Mouse (Mus musculus) MEL (cell line): ENCODE measurements around the gene Iqsec1.

Experiments
- CTCF ChIP-seq, 3 experiments: IDR thresholded peaks in 2 of 3; conservative IDR thresholded peaks in 1 of 3; 2 replicates each; pipeline ENCODE4 v1.5.1; 2011 to 2012; ENCODE audit warnings: low read length in 3 of 3, low read depth in 2 of 3, mild to moderate bottlenecking in 2 of 3, improper control_type of control experiment in 1 of 3, inconsistent platforms in 1 of 3, mixed read lengths in 1 of 3, moderate library complexity in 1 of 3; ENCODE audit not compliant: control insufficient read depth in 1 of 3, insufficient read depth in 1 of 3, poor library complexity in 1 of 3, severe bottlenecking in 1 of 3
- EP300 ChIP-seq, 2 experiments: IDR thresholded peaks; 2 replicates each; pipeline ENCODE4 v1.6.1; 2011; ENCODE audit warnings: improper control_type of control experiment in 2 of 2, low read length in 2 of 2, low read depth in 1 of 2, mild to moderate bottlenecking in 1 of 2
- POLR2A ChIP-seq, 2 experiments: IDR thresholded peaks; 2 replicates each; pipeline ENCODE4 v1.6.1; 2011 to 2012; ENCODE audit warnings: low read length in 2 of 2, mild to moderate bottlenecking in 2 of 2, control low read depth in 1 of 2, improper control_type of control experiment in 1 of 2, low read depth in 1 of 2, moderate library complexity in 1 of 2; ENCODE audit not compliant: control insufficient read depth in 1 of 2, insufficient read depth in 1 of 2, poor library complexity in 1 of 2
- POLR2AphosphoS2 ChIP-seq: IDR thresholded peaks from 2 replicates; pipeline ENCODE4 v1.6.1; 2011; ENCODE audit warnings: low read length, improper control_type of control experiment
- USF1 ChIP-seq: IDR thresholded peaks from 2 replicates; pipeline ENCODE4 v1.6.1; 2014; ENCODE audit warnings: low read depth, mild to moderate bottlenecking, inconsistent platforms, low read length, improper control_type of control experiment, moderate library complexity
- ZNF384 ChIP-seq: IDR thresholded peaks from 2 replicates; pipeline ENCODE4 v1.6.1; 2012; ENCODE audit warnings: low read depth, mild to moderate bottlenecking, inconsistent platforms, low read length, improper control_type of control experiment

- TF ChIP-seq POLR2A (IDR thresholded peaks at IDR 0.05; ENCODE audit: control insufficient read depth in 1 of 2, insufficient read depth in 1 of 2, low read depth in 1 of 2, low read length in 2 of 2, poor library complexity in 1 of 2) (no peak), CTCF (IDR thresholded peaks at IDR 0.05 in 2 of 3, conservative IDR thresholded peaks at IDR 0.05 in 1 of 3; ENCODE audit: control insufficient read depth in 1 of 3, insufficient read depth in 1 of 3, low read depth in 2 of 3, low read length in 3 of 3, poor library complexity in 1 of 3, severe bottlenecking in 1 of 3) (no peak), EP300 (IDR thresholded peaks at IDR 0.05; ENCODE audit: low read depth in 1 of 2, low read length in 2 of 2) (no peak), ZNF384 (no peak), POLR2AphosphoS2 (no peak), USF1 (no peak)
Observed at GRCm38 (mm10) chr6:90680401-90680800, 308.1 kb downstream of the Iqsec1 start.
